Mouse (Mus musculus): ENCODE data around the gene Btla. TPM values are rescaled to one million over a fixed set of nuclear protein-coding genes. Genes with fewer than 3 reads are reported as not detected.

The Btla gene
- polyA plus RNA-seq, 1 experiment from 2014 or later = 0.28 TPM

GRCm38 (mm10) chr16:45262051-45262450, 37.9 kb downstream of the Btla start:
- no peak overlapping the region for H3K4me2 ChIP-seq (replicated peaks)
- H3K4me1 ChIP-seq = no peaks in the 10 kb centered on the region
- H3K9ac ChIP-seq (replicated peaks) = no peak overlapping the region

GRCm38 (mm10) chr16:45269886-45270285, 45.8 kb downstream of the Btla start:
- no peaks in the 10 kb centered on the region for H3K9me3 ChIP-seq
- no peaks in the 10 kb centered on the region for H3K27me3 ChIP-seq
- no peak overlapping the region for H3K4me3 ChIP-seq
- no peak overlapping the region for H3K9ac ChIP-seq (replicated peaks)
- H3K4me2 ChIP-seq (replicated peaks) = no peak overlapping the region
- ATAC-seq (ENCODE audit: low FRiP score, low read depth) = no peak
- H3K27ac ChIP-seq (replicated peaks) = no peak overlapping the region
- no peaks in the 10 kb centered on the region for H3K4me1 ChIP-seq
- no peaks in the 10 kb centered on the region for H3K36me3 ChIP-seq
- 79% methylated on average over 2 of the region's 2 CpGs for WGBS

More at GRCm38 (mm10) chr16:45262051-45262450, 37.9 kb downstream of the Btla start:
- H3K4me3 ChIP-seq = no peak overlapping the region
- no peaks in the 10 kb centered on the region for H3K27me3 ChIP-seq
- no peaks in the 10 kb centered on the region for H3K9me3 ChIP-seq
- no peak for ATAC-seq (ENCODE audit: low FRiP score, low read depth)
- no peaks in the 10 kb centered on the region for H3K36me3 ChIP-seq
- H3K27ac ChIP-seq (replicated peaks) = no peak overlapping the region

GRCm38 (mm10) chr16:45283093-45283492, 59.0 kb downstream of the Btla start:
- Histone ChIP-seq H3K4me3 (no peak overlapping the region), H3K9ac (replicated peaks) (no peak overlapping the region), H3K9me3 (no peaks in the 10 kb centered on the region), H3K4me1 (no peaks in the 10 kb centered on the region), H3K4me2 (replicated peaks) (no peak overlapping the region), H3K27ac (replicated peaks) (no peak overlapping the region), H3K27me3 (no peaks in the 10 kb centered on the region), H3K36me3 (no peaks in the 10 kb centered on the region)
- ATAC-seq (ENCODE audit: low FRiP score, low read depth) = no peak
- WGBS = 82% methylated on average over 1 of the region's 1 CpGs

GRCm38 (mm10) chr16:45297806-45298205, 73.7 kb downstream of the Btla start:
- ATAC-seq (ENCODE audit: low FRiP score, low read depth) = no peak
- H3K9me3 ChIP-seq = no peaks in the 10 kb centered on the region
- H3K4me3 ChIP-seq = no peak overlapping the region
- no peak overlapping the region for H3K27ac ChIP-seq (replicated peaks)
- H3K36me3 ChIP-seq = no peaks in the 10 kb centered on the region
- WGBS = 82% methylated on average over 3 of the region's 3 CpGs
- H3K4me2 ChIP-seq (replicated peaks) = no peak overlapping the region
- H3K27me3 ChIP-seq = no peaks in the 10 kb centered on the region
- H3K9ac ChIP-seq (replicated peaks) = no peak overlapping the region
- no peaks in the 10 kb centered on the region for H3K4me1 ChIP-seq

Other genes with a start within 250 kb of the Btla start
- gene Ccdc80, start 130.9 kb upstream of the Btla start, polyA plus RNA-seq (2016; fragmentation: Nextera tagmentation; extraction: Ambion mirVana) = 20.6 and 26.1 TPM in 2 replicates
- gene Slc35a5, start 65.6 kb upstream of the Btla start, polyA plus RNA-seq (2016; fragmentation: Nextera tagmentation; extraction: Ambion mirVana) = 20.4 and 20.6 TPM in 2 replicates
- 41.8 and 46.4 TPM in 2 replicates for gene Atg3, start 65.5 kb upstream of the Btla start, polyA plus RNA-seq (2016; fragmentation: Nextera tagmentation; extraction: Ambion mirVana)
- 77.7 and 90.0 TPM in 2 replicates for gene Cd200, start 184.7 kb downstream of the Btla start, polyA plus RNA-seq (2016; fragmentation: Nextera tagmentation; extraction: Ambion mirVana)